Mouse (Mus musculus): Measurements from ENCODE around the gene Lrrc8d.
A peak's percentile ranks its signal among the peaks of the same experiment; 100 is the strongest.

Lrrc8d gene

GRCm38 (mm10) chr5:105699141-105700069 lies at the start of gene Lrrc8d:
TSS of gene Lrrc8d (plus strand) at chr5:105699969.
- peak; percentile 87 for DNase-seq (ENCODE audit: low spot score)

- DNase-seq (ENCODE audit: low spot score), result no peak
These were observed 48.9 kb upstream of the Lrrc8d start for GRCm38 (mm10) chr5:105650728-105651479.

GRCm38 (mm10) chr5:105651561-105651991 lies 48.2 kb upstream of the Lrrc8d start:
- DNase-seq (ENCODE audit: low spot score), result no peak

GRCm38 (mm10) chr5:105654237-105655063 lies 45.3 kb upstream of the Lrrc8d start:
- peak; percentile 84 for DNase-seq (ENCODE audit: low spot score)

- DNase-seq (ENCODE audit: low spot score), result no peak
These were observed 44.6 kb upstream of the Lrrc8d start for GRCm38 (mm10) chr5:105655100-105655734.

- no peak for DNase-seq (ENCODE audit: low spot score)
These were observed 37.9 kb upstream of the Lrrc8d start for GRCm38 (mm10) chr5:105661894-105662293.

- no peak for DNase-seq (ENCODE audit: low spot score)
These were observed 32.8 kb upstream of the Lrrc8d start for GRCm38 (mm10) chr5:105666930-105667329.

- DNase-seq (ENCODE audit: low spot score), result no peak
These were observed 32.4 kb upstream of the Lrrc8d start for GRCm38 (mm10) chr5:105667411-105667810.

- no peak for DNase-seq (ENCODE audit: low spot score)
These were observed 30.7 kb upstream of the Lrrc8d start for GRCm38 (mm10) chr5:105669086-105669485.

GRCm38 (mm10) chr5:105669508-105670353 lies 30.0 kb upstream of the Lrrc8d start:
- no peak for DNase-seq (ENCODE audit: low spot score)

- DNase-seq (ENCODE audit: low spot score), result no peak
These were observed 27.4 kb upstream of the Lrrc8d start for GRCm38 (mm10) chr5:105672332-105672731.

- DNase-seq (ENCODE audit: low spot score), result no peak
These were observed 24.3 kb upstream of the Lrrc8d start for GRCm38 (mm10) chr5:105675511-105675910.

GRCm38 (mm10) chr5:105677071-105677470 lies 22.7 kb upstream of the Lrrc8d start:
- DNase-seq (ENCODE audit: low spot score), result no peak

GRCm38 (mm10) chr5:105678243-105678642 lies 21.5 kb upstream of the Lrrc8d start:
- no peak for DNase-seq (ENCODE audit: low spot score)

GRCm38 (mm10) chr5:105679261-105679660 lies 20.5 kb upstream of the Lrrc8d start:
- DNase-seq (ENCODE audit: low spot score), result no peak

GRCm38 (mm10) chr5:105679921-105680843 lies 19.6 kb upstream of the Lrrc8d start:
- no peak for DNase-seq (ENCODE audit: low spot score)

GRCm38 (mm10) chr5:105682143-105682611 lies 17.6 kb upstream of the Lrrc8d start:
- no peak for DNase-seq (ENCODE audit: low spot score)

GRCm38 (mm10) chr5:105683912-105684350 lies 15.8 kb upstream of the Lrrc8d start:
- no peak for DNase-seq (ENCODE audit: low spot score)

Data from retina, embryonic 14.5 days (tissue).